Mouse (Mus musculus): Measurements from ENCODE around the gene Noct.

Noct gene

GRCm38 (mm10) chr3:51278433-51278832, 54.2 kb downstream of the Noct start:
- no peak for DNase-seq

GRCm38 (mm10) chr3:51281727-51282126, 57.5 kb downstream of the Noct start:
- no peak for DNase-seq

GRCm38 (mm10) chr3:51284375-51284774, 60.1 kb downstream of the Noct start:
- no peak for DNase-seq

GRCm38 (mm10) chr3:51288880-51289821, 64.9 kb downstream of the Noct start:
- DNase-seq, result peak; percentile 83

GRCm38 (mm10) chr3:51294251-51294650, 70.0 kb downstream of the Noct start:
- DNase-seq, result no peak

GRCm38 (mm10) chr3:51295225-51295624, 71.0 kb downstream of the Noct start:
- no peak for DNase-seq

GRCm38 (mm10) chr3:51296790-51297189, 72.5 kb downstream of the Noct start:
- no peak for DNase-seq
